Mouse (Mus musculus): ENCODE measurements at regions not wholly inside any gene's neighbourhood (a gene's known extent, or its start where the extent isn't known, plus 50 kb on each side); places are given as distances from the start of the nearest gene placed in this dataset.

DNA sequence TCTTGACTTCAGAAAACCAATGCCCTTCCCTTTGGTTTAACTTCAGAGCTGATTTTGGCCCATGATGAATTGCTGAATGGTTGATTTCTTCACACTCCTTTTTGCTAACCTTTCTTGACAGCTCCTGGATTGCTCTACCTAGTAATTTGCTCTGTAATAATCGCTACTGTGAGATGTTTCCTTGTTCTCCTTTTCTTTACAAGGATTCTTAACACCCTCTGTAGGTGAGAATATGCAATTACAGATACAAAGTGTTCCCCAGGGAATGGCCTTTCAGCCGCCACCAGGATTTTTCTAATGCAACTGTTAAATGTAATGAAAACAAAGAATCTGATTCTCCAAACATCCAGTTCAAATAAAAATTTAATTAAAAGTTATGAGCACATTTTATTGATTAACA lies 87.4 kb upstream of the Atp5g3 start:
- no peaks in the 10 kb centered on the region for H3K36me3 ChIP-seq (ENCODE audit: insufficient read depth)
- no peaks in the 10 kb centered on the region for H3K27me3 ChIP-seq (ENCODE audit: insufficient read depth, low read length)
- H3K4me3 ChIP-seq (ENCODE audit: low read depth, low read length), result no peak overlapping the region
- peak; percentile 56 for TF ChIP-seq CTCF (IDR thresholded peaks at IDR 0.05; ENCODE audit: low read depth)
- H3K9ac ChIP-seq, result no peak overlapping the region
- no peak overlapping the region for H3K27ac ChIP-seq (ENCODE audit: low read depth)
- H3K4me1 ChIP-seq (ENCODE audit: insufficient read depth), result no peaks in the 10 kb centered on the region
- H3K4me2 ChIP-seq, result no peak overlapping the region
- DNase-seq (peak; percentile 69), ATAC-seq (ENCODE audit: insufficient read depth) (no peak)
- 14% methylated on average over 2 of the region's 2 CpGs for WGBS
- no peaks in the 10 kb centered on the region for H3K9me3 ChIP-seq (ENCODE audit: low read depth, low read length)

DNA sequence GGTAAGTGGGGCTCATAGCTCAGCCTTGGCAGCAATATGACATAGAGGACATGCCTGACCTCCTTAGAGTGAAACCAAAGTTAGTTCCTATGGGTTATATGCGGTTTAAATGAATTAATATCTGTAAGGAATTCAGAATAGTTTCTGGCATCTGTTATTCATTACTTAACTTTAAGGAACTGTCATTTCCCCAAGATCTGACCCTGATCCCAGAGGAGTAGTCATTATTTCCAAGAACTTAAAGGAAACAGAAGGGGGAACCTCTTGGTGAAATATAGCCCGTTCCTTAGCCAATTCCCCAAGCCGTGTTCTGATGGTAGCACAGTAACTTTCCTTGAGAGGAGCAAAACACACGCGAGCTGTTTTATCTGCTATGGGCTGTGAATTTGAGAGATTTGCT lies 85.9 kb upstream of the Atp5g3 start:
- Histone ChIP-seq H3K36me3 (ENCODE audit: insufficient read depth) (no peaks in the 10 kb centered on the region), H3K9ac (no peak overlapping the region), H3K27ac (ENCODE audit: low read depth) (no peak overlapping the region), H3K27me3 (ENCODE audit: insufficient read depth, low read length) (no peaks in the 10 kb centered on the region), H3K4me1 (ENCODE audit: insufficient read depth) (no peaks in the 10 kb centered on the region), H3K4me2 (no peak overlapping the region), H3K4me3 (ENCODE audit: low read depth, low read length) (no peak overlapping the region), H3K9me3 (ENCODE audit: low read depth, low read length) (no peaks in the 10 kb centered on the region)
- DNase-seq, result no peak
- WGBS, result 58% methylated on average over 5 of the region's 5 CpGs
- ATAC-seq (ENCODE audit: insufficient read depth), result no peak
- no peak for TF ChIP-seq CTCF (IDR thresholded peaks at IDR 0.05; ENCODE audit: low read depth)

DNA sequence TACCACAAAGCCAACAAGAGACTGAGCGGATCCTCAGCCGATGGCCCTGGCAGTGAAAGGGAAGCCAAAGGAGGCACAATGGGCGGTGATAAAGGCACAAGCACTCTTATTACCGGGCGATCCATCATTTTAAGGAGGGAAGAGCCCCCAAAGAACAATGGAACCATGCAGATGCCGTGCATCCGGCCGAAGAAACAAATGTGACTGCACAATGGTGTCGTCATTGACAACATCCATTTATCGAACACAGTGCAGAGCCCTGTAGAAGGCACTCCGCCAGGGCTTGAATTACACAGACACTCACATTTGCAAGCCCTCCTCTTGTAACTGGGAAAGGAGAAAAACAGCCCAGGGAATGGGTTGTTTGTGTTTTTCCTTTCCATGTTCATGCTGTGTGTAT lies 80.7 kb upstream of the Atp5g3 start:
- no peaks in the 10 kb centered on the region for H3K27me3 ChIP-seq (ENCODE audit: insufficient read depth, low read length)
- no peak overlapping the region for H3K9ac ChIP-seq
- no peak for ATAC-seq (ENCODE audit: insufficient read depth)
- TF ChIP-seq CTCF (IDR thresholded peaks at IDR 0.05; ENCODE audit: low read depth), result no peak
- no peak overlapping the region for H3K4me3 ChIP-seq (ENCODE audit: low read depth, low read length)
- DNase-seq, result no peak
- H3K27ac ChIP-seq (ENCODE audit: low read depth), result no peak overlapping the region
- no peaks in the 10 kb centered on the region for H3K36me3 ChIP-seq (ENCODE audit: insufficient read depth)
- no peaks in the 10 kb centered on the region for H3K4me1 ChIP-seq (ENCODE audit: insufficient read depth)
- no peak overlapping the region for H3K4me2 ChIP-seq
- WGBS, result 83% methylated on average over 11 of the region's 11 CpGs
- no peaks in the 10 kb centered on the region for H3K9me3 ChIP-seq (ENCODE audit: low read depth, low read length)

DNA sequence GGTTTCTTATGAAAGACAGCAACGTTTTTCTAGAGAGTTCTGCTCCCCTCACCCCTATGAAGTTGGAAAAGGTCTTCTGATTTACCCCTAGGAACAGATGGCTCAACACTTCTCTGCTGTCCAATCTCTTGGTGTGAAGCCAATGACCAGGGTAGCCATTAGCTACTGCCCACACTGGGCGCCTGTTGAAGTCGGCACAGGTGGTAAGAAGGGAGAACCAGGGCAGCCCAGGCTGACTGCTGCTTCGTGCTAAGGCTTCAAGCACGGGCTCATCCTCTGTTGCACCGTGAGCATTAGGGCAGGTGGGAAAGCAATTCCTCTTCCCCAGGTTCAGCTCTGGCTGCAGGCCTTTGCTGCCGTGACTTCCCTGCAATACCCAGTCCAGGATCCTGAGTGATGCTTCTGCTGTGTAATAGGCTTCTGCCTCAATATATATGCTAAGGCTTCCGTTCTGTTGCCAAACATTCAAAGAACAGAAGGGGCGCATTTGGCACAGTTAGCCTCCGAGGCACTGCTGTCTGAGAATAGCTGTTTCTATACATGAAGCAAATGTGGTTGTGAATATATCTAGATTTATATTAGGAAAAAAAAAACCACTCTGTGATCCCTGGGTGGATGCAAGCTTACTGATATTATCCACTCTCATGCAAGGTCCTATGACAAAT lies 76.4 kb upstream of the Atp5g3 start:
- ATAC-seq (ENCODE audit: insufficient read depth) (no peak), DNase-seq (peak; percentile 23)
- Histone ChIP-seq H3K4me2 (no peak overlapping the region), H3K4me3 (ENCODE audit: low read depth, low read length) (no peak overlapping the region), H3K9me3 (ENCODE audit: low read depth, low read length) (no peaks in the 10 kb centered on the region), H3K4me1 (ENCODE audit: insufficient read depth) (0 out of 2 replicates have a peak, but pooled peaks cover 4% of the 10 kb centered on the region), H3K27me3 (ENCODE audit: insufficient read depth, low read length) (no peaks in the 10 kb centered on the region), H3K9ac (no peak overlapping the region), H3K27ac (ENCODE audit: low read depth) (no peak overlapping the region), H3K36me3 (ENCODE audit: insufficient read depth) (no peaks in the 10 kb centered on the region)
- 76% methylated on average over 10 of the region's 10 CpGs for WGBS
- TF ChIP-seq CTCF (IDR thresholded peaks at IDR 0.05; ENCODE audit: low read depth), result no peak

DNA sequence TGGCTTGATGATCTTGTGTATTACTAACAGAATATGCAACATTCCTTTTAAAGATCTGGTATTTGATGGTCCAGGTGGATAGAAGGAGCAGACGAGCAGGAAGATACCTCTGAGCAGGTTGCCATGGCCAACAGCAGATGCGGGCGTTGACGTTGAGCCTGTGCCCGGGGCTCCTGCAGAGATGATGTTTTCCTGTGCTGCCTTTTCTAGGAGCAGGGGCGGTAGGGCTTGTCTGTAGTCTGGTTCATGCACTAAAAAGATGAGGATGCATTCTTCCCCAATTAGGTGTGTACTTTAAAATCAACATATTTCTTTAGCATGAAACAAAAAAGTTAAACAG lies 74.8 kb upstream of the Atp5g3 start:
- 75% methylated on average over 6 of the region's 6 CpGs for WGBS
- H3K27me3 ChIP-seq (ENCODE audit: insufficient read depth, low read length), result no peaks in the 10 kb centered on the region

DNA sequence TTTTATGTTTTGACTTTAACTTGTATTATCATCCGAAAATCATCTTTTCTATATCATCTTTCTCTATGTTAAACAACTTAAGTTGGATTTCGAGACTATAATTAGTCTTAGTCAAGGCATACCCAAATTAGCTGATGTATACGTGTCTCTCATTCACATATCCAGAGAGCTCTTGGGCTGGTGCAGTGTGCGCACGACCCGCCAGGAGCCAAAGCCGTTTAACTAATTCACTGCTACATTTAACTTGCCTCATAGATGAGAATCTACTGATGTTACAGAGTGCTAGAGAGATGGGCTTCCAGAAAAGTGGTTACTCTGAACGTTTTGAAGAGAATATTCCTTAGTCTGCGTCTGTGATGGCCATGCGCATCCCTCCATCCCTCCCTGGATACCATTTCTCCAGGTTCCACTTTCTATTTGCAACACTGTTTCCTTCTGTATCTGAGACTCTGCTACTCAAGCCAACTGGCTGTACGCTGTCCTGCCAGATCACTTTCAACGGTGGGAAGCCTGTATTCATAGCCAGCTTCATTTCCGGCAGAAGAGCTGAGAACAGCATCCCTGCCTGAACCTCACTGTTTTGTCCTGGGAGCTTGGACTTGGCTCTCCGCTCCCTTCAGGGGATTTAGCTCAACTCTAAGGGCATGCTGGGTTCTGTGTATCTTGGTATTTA lies 74.2 kb upstream of the Atp5g3 start:
- H3K4me2 ChIP-seq, result no peak overlapping the region
- H3K4me1 ChIP-seq (ENCODE audit: insufficient read depth), result 0 out of 2 replicates have a peak, but pooled peaks cover 4% of the 10 kb centered on the region
- WGBS, result 73% methylated on average over 14 of the region's 14 CpGs
- ATAC-seq (ENCODE audit: insufficient read depth) (no peak), DNase-seq (no peak)
- H3K27ac ChIP-seq (ENCODE audit: low read depth), result no peak overlapping the region
- no peaks in the 10 kb centered on the region for H3K27me3 ChIP-seq (ENCODE audit: insufficient read depth, low read length)
- H3K4me3 ChIP-seq (ENCODE audit: low read depth, low read length), result no peak overlapping the region
- H3K36me3 ChIP-seq (ENCODE audit: insufficient read depth), result no peaks in the 10 kb centered on the region
- TF ChIP-seq CTCF (IDR thresholded peaks at IDR 0.05; ENCODE audit: low read depth), result no peak
- no peaks in the 10 kb centered on the region for H3K9me3 ChIP-seq (ENCODE audit: low read depth, low read length)
- H3K9ac ChIP-seq, result no peak overlapping the region

More for the DNA sequence above, 74.8 kb upstream of the Atp5g3 start:
- ATAC-seq (ENCODE audit: insufficient read depth) (no peak), DNase-seq (no peak)
- H3K27ac ChIP-seq (ENCODE audit: low read depth), result no peak overlapping the region
- no peak overlapping the region for H3K4me3 ChIP-seq (ENCODE audit: low read depth, low read length)
- no peaks in the 10 kb centered on the region for H3K9me3 ChIP-seq (ENCODE audit: low read depth, low read length)
- 0 out of 2 replicates have a peak, but pooled peaks cover 4% of the 10 kb centered on the region for H3K4me1 ChIP-seq (ENCODE audit: insufficient read depth)
- no peak overlapping the region for H3K4me2 ChIP-seq
- no peak overlapping the region for H3K9ac ChIP-seq
- TF ChIP-seq CTCF (IDR thresholded peaks at IDR 0.05; ENCODE audit: low read depth), result no peak
- no peaks in the 10 kb centered on the region for H3K36me3 ChIP-seq (ENCODE audit: insufficient read depth)

DNA sequence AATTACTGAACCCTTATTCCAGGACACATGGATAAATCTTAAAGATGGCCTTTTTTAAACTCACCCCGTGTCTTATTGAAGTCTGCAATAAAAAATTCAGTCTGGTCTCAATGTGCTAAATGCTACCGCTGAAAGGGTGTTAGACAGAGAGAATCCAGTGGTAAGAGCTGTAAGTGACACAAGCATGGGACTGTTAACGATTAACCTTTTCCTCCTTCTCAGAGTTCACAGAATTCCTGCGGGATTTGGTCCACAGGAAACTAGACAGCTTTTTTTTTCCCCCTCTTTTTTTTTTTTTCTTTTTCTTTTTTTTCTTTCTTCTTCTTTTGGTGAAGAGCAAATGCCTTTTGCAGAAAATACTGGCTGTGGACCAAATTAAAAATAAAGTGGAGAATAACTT lies 72.0 kb upstream of the Atp5g3 start:
- Histone ChIP-seq H3K27me3 (ENCODE audit: insufficient read depth, low read length) (no peaks in the 10 kb centered on the region), H3K9me3 (ENCODE audit: low read depth, low read length) (no peaks in the 10 kb centered on the region), H3K4me2 (no peak overlapping the region), H3K4me3 (ENCODE audit: low read depth, low read length) (no peak overlapping the region), H3K36me3 (ENCODE audit: insufficient read depth) (no peaks in the 10 kb centered on the region), H3K9ac (no peak overlapping the region), H3K27ac (ENCODE audit: low read depth) (no peak overlapping the region), H3K4me1 (ENCODE audit: insufficient read depth) (0 out of 2 replicates have a peak, but pooled peaks cover 4% of the 10 kb centered on the region)
- ATAC-seq (ENCODE audit: insufficient read depth) (no peak), DNase-seq (peak; percentile 54)
- TF ChIP-seq CTCF (IDR thresholded peaks at IDR 0.05; ENCODE audit: low read depth), result no peak
- 22% methylated on average over 4 of the region's 4 CpGs for WGBS

All from lung, embryonic 14.5 days (tissue).